Mouse (Mus musculus) G1E (cell line): ENCODE data around the gene Gm21985. TPM values are rescaled to one million over a fixed set of nuclear protein-coding genes. Genes with fewer than 3 reads are reported as not detected.

Source experiments
- ATAC-seq: 2 replicates; pipeline ENCODE4 v1.8.0; 2016; ENCODE audit warnings: mild to moderate bottlenecking; ENCODE audit not compliant: insufficient number of reproducible peaks, poor library complexity, low FRiP score, severe bottlenecking; ENCODE audit errors: extremely low read depth
- DNase-seq: peaks from one replicate; pipeline ENCODE4 v3.0.0; 2012; ENCODE audit warnings: low spot score
- H3K27me3 ChIP-seq: 2 replicates; pipeline ENCODE4 v1.6.1; 2012; ENCODE audit warnings: mild to moderate bottlenecking, low read length, inconsistent platforms; ENCODE audit not compliant: insufficient read depth
- H3K36me3 ChIP-seq: replicated peaks from 2 replicates; pipeline ENCODE3; 2012; ENCODE audit warnings: mild to moderate bottlenecking, inconsistent platforms
- H3K4me1 ChIP-seq: 2 replicates; pipeline ENCODE4 v1.6.1; 2012; ENCODE audit warnings: low read depth, low read length, inconsistent platforms, mixed read lengths; ENCODE audit not compliant: insufficient read depth
- H3K4me3 ChIP-seq: 2 replicates; pipeline ENCODE4 v1.5.1; 2012; ENCODE audit warnings: low read depth, mild to moderate bottlenecking, inconsistent platforms, low read length, moderate library complexity, mixed read lengths
- H3K9me3 ChIP-seq: replicated peaks from 2 replicates; pipeline ENCODE4 v1.6.1; 2012; ENCODE audit warnings: inconsistent platforms
- CTCF ChIP-seq: IDR thresholded peaks from 2 replicates; pipeline ENCODE4 v1.5.1; 2012; ENCODE audit warnings: low read depth, low read length, inconsistent platforms, mixed read lengths
- GATA1 ChIP-seq: IDR thresholded peaks from 2 replicates; pipeline ENCODE4 v1.6.1; 2012; ENCODE audit warnings: borderline replicate concordance, low read length, inconsistent platforms, mixed read lengths
- GATA2 ChIP-seq: IDR thresholded peaks from 2 replicates; pipeline ENCODE4 v1.6.1; 2012; ENCODE audit warnings: low read depth, low read length, inconsistent platforms, borderline replicate concordance
- POLR2AphosphoS5 ChIP-seq: IDR thresholded peaks from 2 replicates; pipeline ENCODE4 v1.6.1; 2012; ENCODE audit warnings: low read depth, low read length, inconsistent platforms; ENCODE audit not compliant: insufficient replicate concordance
- TAL1 ChIP-seq: conservative IDR thresholded peaks from 2 replicates; pipeline ENCODE4 v1.6.1; 2012; ENCODE audit warnings: low read depth, low read length, inconsistent platforms, mixed read lengths
- polyA plus RNA-seq: library from polyadenylated mRNA; stranded (reverse); fragments of >175 nt; gene quantifications from 2 replicates; pipeline ENCODE4 v1.2.3, GENCODE M21; 2012
- total RNA-seq, 2 experiments: library from RNA; stranded (forward) in 1 of 2; stranded (reverse) in 1 of 2; fragments of 200-1000 nt in 1 of 2; fragments of >200 nt in 1 of 2; fragmentation: Nextera tagmentation in 1 of 2; gene quantifications; 2 replicates each; pipeline ENCODE4 v1.2.3; 2014 to 2017

The Gm21985 gene
- total and polyA plus RNA-seq, 3 experiments, result 0.16 TPM; not detected in 2

GRCm38 (mm10) chr2:112247323-112247722, 18.8 kb upstream of the Gm21985 start:
- H3K4me3 ChIP-seq, result no peak overlapping the region
- no peaks in the 10 kb centered on the region for H3K4me1 ChIP-seq
- H3K27me3 ChIP-seq, result no peaks in the 10 kb centered on the region
- DNase-seq (no peak), ATAC-seq (no peak)
- H3K36me3 ChIP-seq, result peaks cover 45% of the 10 kb centered on the region
- H3K9me3 ChIP-seq, result no peaks in the 10 kb centered on the region
- TF ChIP-seq POLR2AphosphoS5, result no peak
- TF ChIP-seq TAL1, result no peak
- TF ChIP-seq GATA2, result no peak
- no peak for TF ChIP-seq CTCF
- no peak for TF ChIP-seq GATA1

DNA sequence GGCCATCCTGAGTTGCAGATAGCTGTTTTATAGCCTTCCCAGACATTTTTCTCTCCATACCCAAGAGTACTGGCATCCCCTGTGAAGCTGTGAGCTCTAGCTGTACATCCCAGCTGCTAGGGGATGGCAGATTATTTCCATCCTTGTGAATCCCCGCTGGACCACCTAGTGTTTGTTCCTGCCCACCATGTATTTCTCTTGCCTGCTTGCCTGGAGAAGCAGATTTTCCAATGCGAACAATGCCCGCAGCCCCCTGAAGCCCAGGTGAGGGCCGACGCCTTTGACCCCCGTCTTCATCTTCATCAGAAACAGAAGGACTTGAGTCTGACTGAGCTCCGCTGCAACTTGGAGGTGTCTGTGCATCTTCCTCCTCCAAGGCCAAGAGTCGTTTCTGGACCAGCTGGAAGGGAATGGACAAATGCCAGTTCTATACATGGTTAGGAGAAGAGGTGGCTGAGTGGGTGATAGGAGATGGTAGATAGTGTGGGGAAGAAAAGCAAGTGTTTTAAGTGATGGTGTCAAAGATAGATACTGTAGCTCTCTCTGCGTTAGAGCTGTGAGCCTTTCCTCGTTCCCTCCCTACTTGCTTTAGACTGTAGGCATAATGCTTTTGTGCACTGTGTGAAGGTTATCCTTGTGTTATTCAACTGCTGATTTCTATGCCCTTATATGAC, 16.2 kb upstream of the Gm21985 start:
- Histone ChIP-seq H3K4me1 (no peaks in the 10 kb centered on the region), H3K27me3 (peaks cover 7% of the 10 kb centered on the region), H3K36me3 (peaks cover 20% of the 10 kb centered on the region), H3K4me3 (no peak overlapping the region), H3K9me3 (no peaks in the 10 kb centered on the region)
- TF ChIP-seq GATA1, result no peak
- TF ChIP-seq CTCF, result no peak
- TF ChIP-seq POLR2AphosphoS5, result no peak
- no peak for TF ChIP-seq GATA2
- TF ChIP-seq TAL1, result no peak
- ATAC-seq (no peak), DNase-seq (no peak)

DNA sequence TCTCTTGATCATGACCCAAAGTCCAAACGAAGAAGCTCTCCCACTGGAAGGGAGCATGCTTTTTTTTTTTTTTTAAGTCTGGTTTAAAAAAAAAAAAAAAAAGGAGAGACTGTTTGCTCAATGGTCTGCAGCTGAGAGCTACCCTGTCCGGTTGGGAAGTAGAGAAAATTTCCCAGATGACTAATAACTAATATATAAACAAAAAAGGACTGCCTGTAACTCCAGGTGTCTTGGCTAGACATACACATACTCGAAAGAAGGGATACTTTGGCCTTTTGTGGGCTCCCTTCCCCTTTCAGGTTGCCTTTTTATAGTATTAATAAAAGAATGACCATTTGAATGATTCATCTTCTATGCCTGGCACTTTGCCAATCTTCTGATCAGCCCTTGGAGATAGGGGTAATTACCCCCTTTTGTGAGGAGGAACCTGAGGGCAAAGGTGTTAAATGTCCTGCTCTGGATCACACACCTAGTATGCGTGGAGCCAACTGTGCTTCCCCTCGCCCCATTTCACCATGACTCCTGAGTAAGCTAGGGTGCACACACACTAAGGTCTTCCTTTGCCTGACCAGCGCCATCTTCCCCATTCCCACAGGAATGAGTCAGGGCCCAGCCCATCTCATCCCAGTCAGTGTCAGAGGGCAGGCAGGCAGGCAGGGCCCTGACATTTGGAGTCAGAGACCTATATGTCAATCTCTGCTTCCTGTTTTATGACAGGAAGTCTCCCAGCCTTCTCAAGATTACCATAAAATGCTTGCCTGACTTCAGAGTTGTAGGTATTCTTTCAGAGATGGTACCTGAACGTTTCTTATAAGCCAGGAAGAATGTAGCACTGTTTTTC, 11.2 kb upstream of the Gm21985 start:
- no peaks in the 10 kb centered on the region; the same call in 1 of the 2 replicates for H3K4me1 ChIP-seq
- no peak overlapping the region for H3K4me3 ChIP-seq
- no peaks in the 10 kb centered on the region for H3K36me3 ChIP-seq
- DNase-seq (no peak), ATAC-seq (no peak)
- H3K9me3 ChIP-seq, result no peaks in the 10 kb centered on the region
- peaks cover 9% of the 10 kb centered on the region for H3K27me3 ChIP-seq
- TF ChIP-seq GATA1, result no peak
- no peak for TF ChIP-seq POLR2AphosphoS5
- TF ChIP-seq GATA2, result no peak
- TF ChIP-seq TAL1, result no peak
- no peak for TF ChIP-seq CTCF

DNA sequence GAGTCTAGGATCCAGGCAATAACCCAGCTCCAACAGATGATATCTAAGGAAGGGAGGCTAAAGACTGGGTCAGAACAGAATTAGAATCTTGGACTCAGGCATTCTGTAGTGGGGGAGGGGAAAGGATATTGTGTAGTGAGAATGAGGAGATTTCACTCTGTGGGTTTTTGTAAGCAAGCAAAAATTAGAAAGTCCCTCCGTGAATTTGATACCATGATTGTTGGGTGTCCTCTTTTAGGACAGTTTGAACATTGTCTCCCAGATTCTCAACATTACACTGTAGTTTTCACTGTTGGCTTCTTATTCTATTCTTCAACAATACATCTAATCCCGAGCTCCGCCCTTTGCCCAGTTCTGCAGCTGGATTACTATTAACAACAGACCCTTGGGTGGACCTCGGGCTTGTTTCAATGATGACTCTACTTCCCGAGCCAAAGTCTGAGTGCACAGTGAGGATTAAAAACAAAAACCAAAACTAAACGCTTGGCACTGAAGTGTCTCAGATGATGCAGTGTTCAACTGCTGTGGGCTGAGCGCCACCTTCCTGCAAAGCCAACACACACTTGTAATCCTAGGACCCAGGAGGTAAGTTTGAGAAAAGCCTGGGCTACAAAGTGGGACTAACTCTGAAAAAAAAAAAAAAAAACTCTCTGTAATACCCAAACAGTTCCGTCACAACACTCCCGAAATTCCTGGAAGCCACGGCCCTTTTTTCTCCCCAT, 6.7 kb upstream of the Gm21985 start, which contains the start of gene Nutm1:
TSS of gene Nutm1 (minus strand) at position 51 of the 722 bp plus-strand sequence.
- ATAC-seq, result no peak
- TF ChIP-seq GATA2 (no peak), CTCF (no peak), POLR2AphosphoS5 (no peak), TAL1 (no peak), GATA1 (no peak)
- Histone ChIP-seq H3K36me3 (peaks cover 14% of the 10 kb centered on the region), H3K4me3 (no peak within 1 kb of the TSS), H3K27me3 (peaks cover 3% of the 10 kb centered on the region), H3K9me3 (no peaks in the 10 kb centered on the region), H3K4me1 (peaks cover 13% of the 10 kb centered on the region)
- no peak for DNase-seq

GRCm38 (mm10) chr2:112261748-112262653, 4.1 kb upstream of the Gm21985 start, which contains the start of gene Nop10:
Nop10 (plus strand) TSS chr2:112261926.
- no peaks in the 10 kb centered on the region for H3K9me3 ChIP-seq
- H3K36me3 ChIP-seq, result peaks cover 21% of the 10 kb centered on the region
- H3K4me1 ChIP-seq, result peaks cover 35% of the 10 kb centered on the region
- TF ChIP-seq CTCF (peak; percentile 72), GATA1 (no peak), POLR2AphosphoS5 (0 out of 2 replicates have a peak, but pooled peaks have one; percentile 64)
- H3K4me3 ChIP-seq, result peak within 1 kb of the TSS; percentile 75
- peak; percentile 71 for ATAC-seq
- no peaks in the 10 kb centered on the region; the same call in 1 of the 2 replicates for H3K27me3 ChIP-seq
- peak; percentile 67 for DNase-seq
